Mouse (Mus musculus) megakaryocyte, adult 5-6 weeks (primary cell): Measurements from ENCODE around the gene Ubb. TPM values are rescaled to one million over a fixed set of nuclear protein-coding genes. Genes with fewer than 3 reads are reported as not detected.
"Not testable (repeated sequence)": the region's sequence is repeated elsewhere in the genome, so short reads cannot be mapped to it uniquely, and the experiment has no call there.

Experiments
- ATAC-seq: 2 replicates; pipeline ENCODE4 v1.8.0; 2016; ENCODE audit warnings: mild to moderate bottlenecking, inconsistent platforms; ENCODE audit not compliant: poor library complexity, severe bottlenecking
- total RNA-seq, 2 experiments: library from RNA; stranded (forward) in 1 of 2; stranded (reverse) in 1 of 2; fragments of 153-499, 151-499 nt in 1 of 2; fragments of 221-1000, 200-1000 nt in 1 of 2; gene quantifications; 2 replicates each; pipeline versions ENCODE4 v1.2.3 to v1.2.4; 2015 to 2017

The Ubb gene
- 1,447 and 1,627 TPM in 2 replicates for total RNA-seq (2015)
- total RNA-seq (2017), result 835 and 1,053 TPM in 2 replicates

GRCm38 (mm10) chr11:62550727-62551225 lies at the start of gene Ubb:
Ubb (plus strand) TSS chr11:62551171.
- ATAC-seq, result peak; percentile 73

GRCm38 (mm10) chr11:62507683-62508082 lies 43.3 kb upstream of the Ubb start:
- no peak for ATAC-seq

GRCm38 (mm10) chr11:62508365-62508764 lies 42.6 kb upstream of the Ubb start:
- not testable (repeated sequence) for ATAC-seq

- not testable (repeated sequence) for ATAC-seq
Measured at GRCm38 (mm10) chr11:62508816-62509215, 42.2 kb upstream of the Ubb start.

- ATAC-seq, result no peak
Measured at GRCm38 (mm10) chr11:62509571-62509970, 41.4 kb upstream of the Ubb start.

- ATAC-seq, result no peak
Measured at GRCm38 (mm10) chr11:62510956-62511355, 40.0 kb upstream of the Ubb start.

GRCm38 (mm10) chr11:62511444-62512202 lies 39.3 kb upstream of the Ubb start:
- peak; percentile 49; the same call in 1 of the 2 replicates for ATAC-seq

- 0 out of 2 replicates have a peak, but pooled peaks have one; percentile 47 for ATAC-seq
Measured at GRCm38 (mm10) chr11:62512529-62513080, 38.4 kb upstream of the Ubb start.

- ATAC-seq, result no peak
Measured at GRCm38 (mm10) chr11:62513311-62513710, 37.7 kb upstream of the Ubb start.

- ATAC-seq, result no peak
Measured at GRCm38 (mm10) chr11:62518991-62519390, 32.0 kb upstream of the Ubb start.

- ATAC-seq, result no peak
Measured at GRCm38 (mm10) chr11:62522283-62522682, 28.7 kb upstream of the Ubb start.

- ATAC-seq, result no peak
Measured at GRCm38 (mm10) chr11:62537089-62537488, 13.9 kb upstream of the Ubb start.

- no peak for ATAC-seq
Measured at GRCm38 (mm10) chr11:62537590-62537989, 13.4 kb upstream of the Ubb start.

- ATAC-seq, result peak; percentile 57
Measured at GRCm38 (mm10) chr11:62538321-62539088, 12.5 kb upstream of the Ubb start.

GRCm38 (mm10) chr11:62539089-62539890 lies 11.7 kb upstream of the Ubb start, which contains the start of gene Cenpv:
Cenpv (minus strand) TSS chr11:62539261.
- peak; percentile 61 for ATAC-seq

- ATAC-seq, result no peak
Measured at GRCm38 (mm10) chr11:62540167-62540566, 10.8 kb upstream of the Ubb start.

GRCm38 (mm10) chr11:62540969-62541368 lies 10.0 kb upstream of the Ubb start:
- no peak for ATAC-seq

- peak; percentile 53 for ATAC-seq
Measured at GRCm38 (mm10) chr11:62541581-62541980, 9.4 kb upstream of the Ubb start.

- no peak for ATAC-seq
Measured at GRCm38 (mm10) chr11:62543991-62544390, 7.0 kb upstream of the Ubb start.

- 0 out of 2 replicates have a peak, but pooled peaks have one; percentile 14 for ATAC-seq
Measured at GRCm38 (mm10) chr11:62549782-62550181, 1.2 kb upstream of the Ubb start.
